Mouse (Mus musculus): Measurements from ENCODE around the gene Kif5c.
A peak's percentile ranks its signal among the peaks of the same experiment; 100 is the strongest.

Kif5c gene

GRCm38 (mm10) chr2:49719854-49720253 lies 100.8 kb downstream of the Kif5c start:
- DNase-seq (ENCODE audit: low spot score in 2 of 2): no peak

DNA sequence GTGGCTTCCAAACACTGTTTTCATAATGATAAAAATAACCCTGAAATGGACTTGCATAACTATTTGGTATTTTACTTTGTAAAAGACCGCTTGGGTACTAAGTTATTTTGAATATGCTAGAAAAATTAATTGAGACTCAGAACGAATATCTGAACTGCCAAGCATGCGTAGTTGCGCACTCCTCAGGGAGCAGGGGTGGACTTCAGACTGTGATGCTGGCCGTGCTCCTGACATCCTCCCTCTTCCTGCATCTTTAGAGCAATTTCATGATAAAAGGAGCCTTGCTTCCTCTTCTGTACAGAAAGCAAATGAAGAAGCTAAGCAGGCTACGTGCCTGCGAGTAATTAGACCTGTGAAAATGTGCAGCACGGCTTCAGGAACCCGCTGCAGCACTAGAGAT lies 101.2 kb downstream of the Kif5c start:
- no peak for DNase-seq (ENCODE audit: low spot score in 2 of 2)

- no peak for DNase-seq (ENCODE audit: low spot score in 2 of 2)
These were observed 103.2 kb downstream of the Kif5c start for GRCm38 (mm10) chr2:49722331-49722730.

GRCm38 (mm10) chr2:49722983-49723382 lies 103.9 kb downstream of the Kif5c start:
- DNase-seq (ENCODE audit: low spot score in 2 of 2): no peak

GRCm38 (mm10) chr2:49726672-49727071 lies 107.6 kb downstream of the Kif5c start:
- DNase-seq (ENCODE audit: low spot score in 2 of 2): no peak

- DNase-seq (ENCODE audit: low spot score in 2 of 2): peak in 1 of 2 experiments; percentile 43
These were observed 108.1 kb downstream of the Kif5c start for GRCm38 (mm10) chr2:49727199-49727598.

DNA sequence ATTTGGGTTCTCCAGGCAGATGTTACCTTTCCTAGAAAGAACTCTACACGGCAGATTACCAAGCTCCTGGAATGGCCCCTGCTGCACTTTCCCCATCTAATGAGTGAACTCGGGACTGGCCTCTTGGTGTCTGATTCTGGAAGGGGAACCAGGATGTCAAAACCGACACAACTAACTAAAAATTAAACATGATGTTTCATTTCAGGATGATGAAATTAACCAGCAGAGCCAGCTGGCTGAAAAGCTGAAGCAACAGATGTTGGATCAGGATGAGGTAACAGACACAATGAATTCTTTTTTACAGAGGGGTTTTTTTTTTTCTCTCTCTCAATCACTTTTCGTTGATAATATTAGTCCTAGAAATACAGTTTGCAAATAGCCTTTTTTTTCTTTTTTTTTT lies 108.6 kb downstream of the Kif5c start:
- no peak for DNase-seq (ENCODE audit: low spot score in 2 of 2)

DNA sequence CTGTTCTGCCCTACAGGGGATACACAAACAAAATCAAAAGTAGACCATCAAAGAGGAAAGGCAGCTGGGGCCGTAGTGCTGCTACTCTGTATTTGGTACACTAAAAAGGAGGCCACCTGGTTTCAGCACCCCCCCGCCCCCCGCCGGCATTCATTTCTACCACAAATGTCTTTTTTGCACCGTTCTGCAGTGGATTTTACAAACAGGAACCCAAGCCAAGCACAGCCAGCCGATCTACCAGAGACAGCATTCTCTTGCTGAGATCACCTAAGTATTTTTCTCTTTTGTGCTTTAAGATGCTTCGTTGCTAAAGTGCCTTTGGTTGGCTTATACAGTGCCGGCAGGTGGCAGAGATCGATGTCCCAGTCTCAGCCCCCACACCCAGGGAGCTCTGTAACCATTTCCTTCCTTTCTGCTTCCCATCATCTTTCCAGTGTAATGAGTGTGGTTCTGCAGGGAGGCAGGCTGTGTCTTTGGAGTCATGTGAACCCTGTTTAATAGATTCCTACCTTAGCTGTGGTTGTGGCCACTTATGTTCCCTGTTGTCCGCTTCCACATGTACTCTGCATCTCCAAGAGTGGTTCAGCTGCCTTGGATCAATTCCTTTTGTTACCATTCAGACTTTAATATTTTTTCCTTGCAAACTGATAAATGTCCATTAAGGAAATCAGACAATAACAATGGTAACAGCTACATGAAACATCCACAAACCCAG lies 110.0 kb downstream of the Kif5c start:
- DNase-seq (ENCODE audit: low spot score in 2 of 2): no peak

DNA sequence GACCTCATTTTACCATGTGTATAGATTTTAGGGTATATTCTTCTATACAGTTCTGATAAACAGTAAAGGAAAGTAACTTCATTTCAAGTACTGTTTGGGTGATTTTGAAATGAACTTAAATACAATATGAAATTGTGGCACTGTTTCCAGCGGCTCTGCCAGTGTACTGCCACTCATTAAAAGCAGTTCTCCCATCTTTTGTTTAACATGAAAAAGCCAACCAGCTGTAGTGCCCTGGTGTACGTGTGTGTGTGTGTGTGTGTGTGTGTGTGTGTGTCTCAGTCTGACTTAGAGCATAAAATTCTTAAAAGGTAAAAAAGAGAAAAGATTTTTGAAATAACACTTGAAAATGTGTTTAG lies 110.5 kb downstream of the Kif5c start:
- no peak for DNase-seq (ENCODE audit: low spot score in 2 of 2)

GRCm38 (mm10) chr2:49730183-49730582 lies 111.1 kb downstream of the Kif5c start:
- DNase-seq (ENCODE audit: low spot score in 2 of 2): no peak

DNA sequence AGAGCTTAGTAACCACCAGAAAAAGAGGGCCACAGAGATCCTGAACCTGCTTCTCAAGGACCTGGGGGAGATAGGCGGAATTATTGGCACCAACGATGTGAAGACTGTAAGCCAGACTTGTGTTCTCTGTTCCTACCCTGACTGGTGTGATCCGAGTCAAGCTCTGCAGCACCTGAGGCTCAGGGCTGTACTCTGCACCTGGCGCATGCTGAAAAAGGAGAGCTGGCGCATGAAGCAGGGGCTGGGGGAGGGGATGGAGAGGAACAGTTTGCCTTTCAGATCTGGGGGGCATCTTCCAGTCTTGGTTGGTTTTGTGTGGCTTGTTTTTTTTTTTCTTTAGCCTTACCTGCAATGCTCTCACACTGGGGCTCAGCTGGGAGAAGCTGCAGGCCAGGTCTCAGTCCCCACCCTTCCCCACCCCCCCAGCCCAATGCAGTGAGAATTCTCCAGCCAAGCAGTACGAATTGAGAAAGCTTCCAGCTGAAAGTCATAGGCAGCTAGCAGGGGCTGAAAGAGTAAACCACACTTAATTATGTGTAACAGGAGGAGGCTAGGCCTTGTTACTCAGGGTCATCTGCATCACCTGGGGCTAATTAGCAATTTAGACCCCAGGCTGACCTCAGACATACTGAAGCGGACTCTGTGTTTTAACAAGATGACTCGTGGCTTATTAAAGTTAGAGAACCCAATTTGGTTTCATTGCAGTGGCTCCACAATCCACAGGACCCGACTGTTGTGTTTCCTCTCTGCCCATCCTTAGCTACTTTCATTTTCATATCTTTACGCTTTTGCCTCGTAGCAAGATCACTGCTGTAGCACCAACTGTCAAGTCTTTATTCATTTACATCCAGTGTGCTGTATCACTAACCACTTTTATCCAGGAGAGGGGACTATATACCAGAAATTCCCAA lies 113.9 kb downstream of the Kif5c start:
- DNase-seq (ENCODE audit: low spot score in 2 of 2): no peak

- no peak for DNase-seq (ENCODE audit: low spot score in 2 of 2)
These were observed 114.5 kb downstream of the Kif5c start for GRCm38 (mm10) chr2:49733656-49734008.

DNA sequence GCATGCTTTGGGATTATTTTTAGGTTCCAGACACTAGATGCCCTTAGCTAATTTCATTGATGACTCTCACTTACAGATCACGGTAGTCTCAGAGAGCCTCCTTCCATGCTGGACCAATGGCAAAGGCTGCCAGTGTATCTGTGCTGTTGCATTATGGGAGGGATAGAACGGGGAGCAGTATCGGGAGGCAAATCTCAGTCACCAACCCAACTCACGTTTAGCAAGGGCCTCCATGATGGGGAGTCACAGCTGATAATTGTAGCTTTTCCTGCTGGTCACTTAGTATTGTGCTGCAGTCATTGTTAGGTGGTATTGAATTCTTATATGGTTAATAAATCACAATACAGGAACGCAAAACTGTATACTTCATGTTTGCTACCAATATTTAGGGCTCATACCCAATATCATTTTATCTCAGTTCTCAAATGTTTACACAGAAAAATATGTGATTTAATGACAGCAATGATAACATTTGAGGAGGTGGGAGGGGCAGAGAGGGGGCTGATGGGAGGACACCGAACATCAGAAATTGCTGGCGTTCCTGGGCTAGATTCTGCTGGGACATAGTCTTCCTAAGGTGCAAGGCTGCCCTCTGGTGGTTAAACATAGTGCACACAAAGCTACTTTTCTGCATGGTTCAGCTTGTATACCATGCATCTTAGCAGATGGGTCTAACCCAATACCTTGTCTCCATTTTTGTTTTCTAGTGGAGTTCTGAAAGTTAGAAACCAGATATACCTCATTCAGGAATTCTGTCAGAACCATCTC lies 115.1 kb downstream of the Kif5c start:
- DNase-seq (ENCODE audit: low spot score in 2 of 2): peak; percentile 32 to 40

DNA sequence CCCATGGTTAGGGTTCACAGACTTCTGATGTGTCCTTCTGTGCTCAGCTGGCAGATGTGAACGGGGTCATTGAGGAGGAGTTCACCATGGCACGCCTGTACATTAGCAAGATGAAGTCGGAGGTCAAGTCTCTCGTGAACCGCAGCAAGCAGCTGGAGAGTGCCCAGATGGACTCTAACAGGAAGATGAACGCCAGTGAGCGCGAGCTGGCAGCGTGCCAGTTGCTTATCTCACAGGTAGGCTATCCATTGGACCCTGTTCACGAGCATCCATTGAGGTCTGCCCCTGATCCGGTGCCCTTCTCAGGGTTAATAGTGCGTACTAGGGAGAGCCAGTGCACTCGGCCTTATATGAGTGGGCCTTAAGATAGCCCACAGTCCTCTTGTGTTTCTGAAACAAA lies 116.3 kb downstream of the Kif5c start:
- no peak for DNase-seq (ENCODE audit: low spot score in 2 of 2)

- DNase-seq (ENCODE audit: low spot score in 2 of 2): peak in 1 of 2 experiments; percentile 23
These were observed 119.9 kb downstream of the Kif5c start for GRCm38 (mm10) chr2:49739046-49739445.

DNA sequence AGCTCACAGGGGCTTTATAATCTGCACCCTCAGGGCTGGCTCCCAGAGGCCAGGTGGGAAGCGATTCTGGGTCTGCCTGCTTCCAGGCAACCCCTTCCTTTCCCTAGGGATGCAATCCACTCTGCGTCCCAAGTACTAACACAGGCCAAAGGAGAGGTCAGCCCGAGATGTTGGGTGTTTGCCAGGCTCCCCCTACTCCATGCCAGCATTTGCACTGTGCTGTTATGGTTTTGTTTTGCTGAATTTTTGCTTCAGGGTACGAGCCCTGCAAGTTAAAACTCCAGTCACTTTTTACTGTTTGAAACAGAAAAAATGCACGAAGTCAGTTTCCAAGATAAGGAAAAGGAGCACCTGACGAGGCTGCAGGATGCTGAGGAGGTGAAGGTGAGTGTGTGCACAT lies 121.9 kb downstream of the Kif5c start:
- no peak for DNase-seq (ENCODE audit: low spot score in 2 of 2)

GRCm38 (mm10) chr2:49741895-49742734 lies 123.0 kb downstream of the Kif5c start:
- DNase-seq (ENCODE audit: low spot score in 2 of 2): no peak

GRCm38 (mm10) chr2:49742919-49743318 lies 123.8 kb downstream of the Kif5c start:
- DNase-seq (ENCODE audit: low spot score in 2 of 2): no peak

- DNase-seq (ENCODE audit: low spot score in 2 of 2): no peak
These were observed 124.7 kb downstream of the Kif5c start for GRCm38 (mm10) chr2:49743775-49744174.

DNA sequence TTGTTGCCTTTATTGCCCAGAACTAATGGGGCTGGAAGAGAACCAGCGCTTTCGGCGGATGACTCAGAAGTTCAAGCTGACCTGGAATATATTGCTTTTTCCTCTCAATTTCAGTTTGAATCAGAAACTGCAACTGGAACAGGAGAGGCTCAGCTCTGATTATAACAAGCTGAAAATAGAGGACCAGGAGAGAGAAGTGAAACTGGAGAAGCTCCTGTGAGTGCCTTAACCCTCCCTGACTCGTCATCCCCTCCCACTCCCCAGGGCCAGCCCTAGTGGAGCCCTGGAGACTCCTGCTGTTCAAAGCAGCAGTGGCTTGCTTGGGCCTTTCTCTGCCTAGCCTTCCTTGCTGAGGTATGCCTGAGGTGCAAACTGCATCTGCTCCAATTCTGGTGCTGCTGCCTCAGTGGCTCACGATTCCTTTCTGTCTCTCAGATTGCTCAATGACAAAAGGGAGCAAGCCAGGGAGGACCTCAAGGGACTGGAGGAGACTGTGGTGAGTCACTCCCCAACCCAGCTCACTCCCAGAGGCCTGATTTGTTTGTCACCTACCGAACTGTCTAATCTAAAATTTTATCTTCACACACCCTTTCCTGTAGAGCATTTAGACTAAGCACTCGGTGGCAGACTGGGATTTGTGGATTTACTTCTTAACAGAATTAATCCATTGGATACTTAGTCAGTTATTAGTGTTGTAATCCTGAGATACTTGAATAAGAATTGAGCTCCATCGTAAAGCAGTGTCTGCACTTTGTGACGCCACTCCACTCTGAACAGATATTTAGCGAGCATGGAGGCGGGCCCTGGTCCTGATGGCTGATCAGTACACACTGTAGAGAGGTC lies 125.4 kb downstream of the Kif5c start:
- peak in 1 of 2 experiments; percentile 42 for DNase-seq (ENCODE audit: low spot score in 2 of 2)

All from urinary bladder, adult 18-20 months (tissue).